ENCODE assay signal across 13 mouse cellular contexts in genomic region chr7:49764011-49764716, GRCm38 (mm10). TPM values are rescaled to one million over a fixed set of nuclear protein-coding genes. Genes with fewer than 3 reads are reported as not detected.
A peak's percentile ranks its signal among the peaks of the same experiment; 100 is the strongest.
DNase-seq lines count a peak whose midpoint lies in the region; ATAC-seq lines count a peak whose summit lies in the region.
"Had no signal": no experiment of that assay in that cellular context is flagged by ENCODE, and none has a peak within 500 bp of the region (broad histone marks: within the 10 kb centered on the region; RNA-seq: fewer than 3 reads in every experiment).

No protein-coding gene starts in this region.

- no peak overlapping the region for H3K4me3 ChIP-seq in heart, embryonic 12.5 days
- no peak overlapping the region for H3K4me3 ChIP-seq in stomach, embryonic 15.5 days (replicated peaks)
- H3K4me3 ChIP-seq in forebrain, embryonic 10.5 days: no peak overlapping the region
- H3K4me3 ChIP-seq: neural tube, embryonic 13.5 days had no signal

- H3K9me3 ChIP-seq in heart, embryonic 12.5 days (replicated peaks): no peaks in the 10 kb centered on the region
- H3K9me3 ChIP-seq in stomach, embryonic 15.5 days: no peaks in the 10 kb centered on the region
- peaks cover 18% of the 10 kb centered on the region for H3K9me3 ChIP-seq in forebrain, embryonic 10.5 days
- H3K9me3 ChIP-seq: neural tube, embryonic 13.5 days had no signal

- peak overlapping the region; percentile 39; the same call in 1 of the 2 replicates for H3K27ac ChIP-seq in heart, embryonic 12.5 days (ENCODE audit: poor library complexity, severe bottlenecking)
- H3K27ac ChIP-seq in stomach, embryonic 15.5 days: 0 out of 2 replicates have a peak overlapping the region, but pooled peaks have one; percentile 16
- H3K27ac ChIP-seq in forebrain, embryonic 10.5 days: no peak overlapping the region
- H3K27ac ChIP-seq: neural tube, embryonic 13.5 days had no signal

- no peak overlapping the region; the same call in 1 of the 2 replicates for H3K4me2 ChIP-seq in heart, embryonic 12.5 days
- H3K4me2 ChIP-seq in stomach, embryonic 15.5 days: no peak overlapping the region
- H3K4me2 ChIP-seq: lung, embryonic 14.5 days; neural tube, embryonic 13.5 days had no signal

- no peaks in the 10 kb centered on the region for H3K36me3 ChIP-seq in heart, embryonic 12.5 days
- H3K36me3 ChIP-seq in stomach, embryonic 15.5 days: no peaks in the 10 kb centered on the region
- H3K36me3 ChIP-seq in forebrain, embryonic 10.5 days (replicated peaks): no peaks in the 10 kb centered on the region
- H3K36me3 ChIP-seq: neural tube, embryonic 13.5 days had no signal

- H3K27me3 ChIP-seq in heart, embryonic 12.5 days (replicated peaks): no peaks in the 10 kb centered on the region
- no peaks in the 10 kb centered on the region for H3K27me3 ChIP-seq in stomach, embryonic 15.5 days (replicated peaks)
- peaks cover 99% of the 10 kb centered on the region for H3K27me3 ChIP-seq in forebrain, embryonic 10.5 days (ENCODE audit: poor library complexity, severe bottlenecking)

- intact Hi-C loops in heart, postnatal 36 days (cut with DNase I): no loop called here

- DNase-seq in heart, postnatal 36 days: no peak
- peak; percentile 62 for DNase-seq in brain, adult 2 months (ENCODE audit: low read depth, low spot score)
- DNase-seq in liver: peak; percentile 89
- DNase-seq in ovary, postnatal 14 days (ENCODE audit: low spot score): no peak
- DNase-seq in forebrain, embryonic 10.5 days (ENCODE audit: extremely low spot score, low spot score): no peak
- DNase-seq in left cerebral cortex, adult 9 months (ENCODE audit: low spot score in 2 of 2): no peak
- DNase-seq: cerebellum, adult 18-20 months; kidney, postnatal 36 days; lung, embryonic 14.5 days had no signal

- peak; percentile 72 for ATAC-seq in heart, embryonic 12.5 days (ENCODE audit: insufficient number of reproducible peaks, low FRiP score)
- ATAC-seq in stomach, embryonic 15.5 days (ENCODE audit: insufficient read depth, low FRiP score, low read depth): peak; percentile 73; the same call in 1 of the 2 replicates
- ATAC-seq: forebrain, embryonic 14.5 days had no signal

- 66% methylated on average over 10 of the region's 10 CpGs for WGBS in heart, embryonic 12.5 days
- 41% methylated on average over 10 of the region's 10 CpGs for WGBS in stomach, embryonic 15.5 days
- WGBS in forebrain, embryonic 10.5 days: 83% methylated on average over 10 of the region's 10 CpGs

- no peak overlapping the region for H3K9ac ChIP-seq in heart, embryonic 12.5 days
- H3K9ac ChIP-seq in stomach, embryonic 15.5 days: no peak overlapping the region
- H3K9ac ChIP-seq: lung, embryonic 14.5 days; neural tube, embryonic 13.5 days had no signal

- peaks cover 18% of the 10 kb centered on the region for H3K4me1 ChIP-seq in heart, embryonic 12.5 days (replicated peaks)
- no peaks in the 10 kb centered on the region for H3K4me1 ChIP-seq in stomach, embryonic 15.5 days
- peaks cover 11% of the 10 kb centered on the region for H3K4me1 ChIP-seq in forebrain, embryonic 10.5 days

RNA-seq across cellular contexts. Expression of gene Htatip2, which starts 5.2 kb away (rescaled TPM):
- 18.4 and 19.5 TPM in 2 replicates for polyA plus RNA-seq in heart, embryonic 12.5 days (2016; fragmentation: Nextera tagmentation; extraction: Ambion mirVana)
- total RNA-seq in heart, postnatal 36 days (2021): 10 to 100 TPM; 12.5 to 12.7 TPM
- 19.1 and 20.0 TPM in 2 replicates for polyA plus RNA-seq in stomach, embryonic 15.5 days (2015; fragmentation: Nextera tagmentation; extraction: Ambion mirVana)
- 2.8 and 4.2 TPM in 2 replicates for polyA plus RNA-seq in forebrain, embryonic 10.5 days (2016; fragmentation: Nextera tagmentation; extraction: Ambion mirVana)

RNA-seq across cellular contexts. Expression of gene Prmt3, which starts 14.0 kb away (rescaled TPM):
- polyA plus RNA-seq in heart, embryonic 12.5 days (2016; fragmentation: Nextera tagmentation; extraction: Ambion mirVana): 53.8 and 59.1 TPM in 2 replicates
- total RNA-seq in heart, postnatal 36 days (2021): 10 to 100 TPM; 11.9 to 13.8 TPM
- polyA plus RNA-seq in stomach, embryonic 15.5 days (2015; fragmentation: Nextera tagmentation; extraction: Ambion mirVana): 48.9 and 54.6 TPM in 2 replicates
- polyA plus RNA-seq in forebrain, embryonic 10.5 days (2016; fragmentation: Nextera tagmentation; extraction: Ambion mirVana): 70.2 TPM in 2 replicates

Comparison
In these comparisons a context has a peak if more than half of its experiments do, and no peak if none do; other contexts are left out.
1. DNase-seq: peak in brain, adult 2 months (single experiment) and liver (single experiment); none in heart, postnatal 36 days (0 of 2), ovary, postnatal 14 days (single experiment), forebrain, embryonic 10.5 days (single experiment) and left cerebral cortex, adult 9 months (0 of 2).